Mouse (Mus musculus) myocyte (in vitro differentiated cells): ENCODE data around the gene Ptrh2.

ENCODE experiments used
- CEBPB ChIP-seq: IDR thresholded peaks from 2 replicates; pipeline ENCODE4 v1.6.1; 2011; ENCODE audit warnings: mild to moderate bottlenecking, moderate library complexity; ENCODE audit not compliant: poor library complexity, insufficient read depth, severe bottlenecking
- MAX ChIP-seq: IDR thresholded peaks from one replicate; pipeline ENCODE4 v1.6.1; 2011; ENCODE audit warnings: low read depth, mild to moderate bottlenecking, control low read depth
- POLR2A ChIP-seq: IDR thresholded peaks from one replicate; pipeline ENCODE4 v1.6.1; 2011; ENCODE audit warnings: low read depth, mild to moderate bottlenecking, control low read depth, moderate library complexity; ENCODE audit not compliant: insufficient read length
- POLR2AphosphoS2 ChIP-seq: IDR thresholded peaks from one replicate; pipeline ENCODE4 v1.6.1; 2011; ENCODE audit warnings: low read depth, control low read depth; ENCODE audit not compliant: insufficient read length
- TCF12 ChIP-seq: IDR thresholded peaks from one replicate; pipeline ENCODE4 v1.6.1; 2011; ENCODE audit warnings: mild to moderate bottlenecking, control low read depth; ENCODE audit not compliant: poor library complexity, insufficient read depth, severe bottlenecking

DNA sequence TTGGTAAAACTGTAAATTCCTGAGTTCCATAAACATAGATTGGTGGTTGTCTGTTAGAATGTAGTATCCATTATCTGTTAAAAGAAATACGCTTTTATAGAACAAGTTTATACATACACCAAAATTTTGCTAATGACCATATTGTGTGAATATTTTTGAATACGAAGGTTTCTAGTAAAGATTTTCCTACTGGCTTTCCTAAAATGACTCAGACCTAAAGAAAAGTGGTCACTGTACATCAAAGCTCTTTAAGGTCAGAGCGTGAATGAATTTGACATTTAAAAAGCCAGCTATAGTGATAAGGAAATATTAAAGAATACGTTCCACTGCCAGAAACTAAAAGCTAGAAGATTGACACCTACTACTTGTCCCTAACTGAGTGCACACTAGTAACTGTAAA lies 39.2 kb upstream of the Ptrh2 start:
- TF ChIP-seq POLR2A (no peak), MAX (no peak), CEBPB (no peak), POLR2AphosphoS2 (no peak), TCF12 (no peak)
